Mouse (Mus musculus): ENCODE results near the gene Sugp2. TPM values are rescaled to one million over a fixed set of nuclear protein-coding genes. Genes with fewer than 3 reads are reported as not detected.

Sugp2 gene
- polyA plus RNA-seq, 1 experiment from 2014 or later: 33.5 TPM

DNA sequence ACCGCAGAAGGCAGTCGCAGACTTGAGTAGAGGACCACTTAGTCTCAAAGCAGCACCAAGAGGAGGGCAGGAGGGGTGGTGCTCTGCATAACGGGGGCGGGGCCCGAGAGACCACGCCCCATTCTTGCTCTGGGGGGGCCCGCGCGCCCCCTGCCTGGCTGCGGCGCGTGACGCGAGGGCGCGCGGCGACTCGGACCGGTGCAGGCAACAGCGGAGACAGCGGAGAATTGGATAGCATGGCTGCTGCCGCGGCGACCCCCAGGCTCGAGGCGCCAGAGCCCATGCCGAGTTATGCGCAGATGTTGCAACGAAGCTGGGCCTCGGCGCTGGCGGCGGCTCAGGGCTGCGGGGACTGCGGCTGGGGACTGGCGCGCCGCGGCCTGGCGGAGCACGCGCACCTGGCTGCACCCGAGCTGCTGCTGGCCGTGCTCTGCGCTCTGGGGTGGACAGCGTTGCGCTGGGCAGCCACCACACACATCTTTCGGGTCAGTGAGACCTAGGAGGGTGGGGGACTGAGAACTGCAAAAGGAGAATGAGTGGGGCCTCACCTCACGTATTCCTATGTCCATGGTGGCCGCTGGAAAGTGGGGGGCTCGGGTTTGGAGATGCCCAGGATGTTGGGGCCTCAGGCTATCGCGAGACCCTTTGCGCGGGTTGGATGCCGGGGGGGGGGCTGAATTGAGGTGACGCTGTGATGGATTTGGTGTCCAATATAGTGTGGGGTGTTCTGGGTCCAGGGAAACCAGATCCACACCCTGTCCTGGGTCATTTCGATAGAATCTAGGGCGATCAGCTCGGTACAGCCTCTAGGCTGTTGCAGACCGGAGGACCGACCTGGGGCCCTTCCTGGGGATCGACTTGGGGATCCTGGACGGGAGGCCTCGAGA is 81.8 kb downstream of the Sugp2 start, which contains the start of gene Cers1:
Gene Cers1, plus strand, starts transcription at position 152 of the 887 bp plus-strand sequence.
- WGBS: 2% methylated on average over 66 of the region's 66 CpGs
- TF ChIP-seq CTCF (IDR thresholded peaks at IDR 0.05; ENCODE audit: low read depth): no peak
- peaks cover 26% of the 10 kb centered on the region for H3K36me3 ChIP-seq (ENCODE audit: insufficient read depth)
- peak within 1 kb of the TSS; percentile 48 for H3K9ac ChIP-seq
- H3K4me2 ChIP-seq: peak within 1 kb of the TSS; percentile 84
- H3K27me3 ChIP-seq (ENCODE audit: insufficient read depth, low read length): no peaks in the 10 kb centered on the region
- H3K4me1 ChIP-seq (ENCODE audit: insufficient read depth): peaks cover 18% of the 10 kb centered on the region
- H3K27ac ChIP-seq (ENCODE audit: low read depth): peak within 1 kb of the TSS; percentile 24; the same call in 1 of the 2 replicates
- peak within 1 kb of the TSS; percentile 54 for H3K4me3 ChIP-seq (ENCODE audit: low read depth, low read length)
- ATAC-seq (ENCODE audit: insufficient read depth): peak; percentile 68
- peak; percentile 86 for DNase-seq
- no peaks in the 10 kb centered on the region for H3K9me3 ChIP-seq (ENCODE audit: low read depth, low read length)

DNA sequence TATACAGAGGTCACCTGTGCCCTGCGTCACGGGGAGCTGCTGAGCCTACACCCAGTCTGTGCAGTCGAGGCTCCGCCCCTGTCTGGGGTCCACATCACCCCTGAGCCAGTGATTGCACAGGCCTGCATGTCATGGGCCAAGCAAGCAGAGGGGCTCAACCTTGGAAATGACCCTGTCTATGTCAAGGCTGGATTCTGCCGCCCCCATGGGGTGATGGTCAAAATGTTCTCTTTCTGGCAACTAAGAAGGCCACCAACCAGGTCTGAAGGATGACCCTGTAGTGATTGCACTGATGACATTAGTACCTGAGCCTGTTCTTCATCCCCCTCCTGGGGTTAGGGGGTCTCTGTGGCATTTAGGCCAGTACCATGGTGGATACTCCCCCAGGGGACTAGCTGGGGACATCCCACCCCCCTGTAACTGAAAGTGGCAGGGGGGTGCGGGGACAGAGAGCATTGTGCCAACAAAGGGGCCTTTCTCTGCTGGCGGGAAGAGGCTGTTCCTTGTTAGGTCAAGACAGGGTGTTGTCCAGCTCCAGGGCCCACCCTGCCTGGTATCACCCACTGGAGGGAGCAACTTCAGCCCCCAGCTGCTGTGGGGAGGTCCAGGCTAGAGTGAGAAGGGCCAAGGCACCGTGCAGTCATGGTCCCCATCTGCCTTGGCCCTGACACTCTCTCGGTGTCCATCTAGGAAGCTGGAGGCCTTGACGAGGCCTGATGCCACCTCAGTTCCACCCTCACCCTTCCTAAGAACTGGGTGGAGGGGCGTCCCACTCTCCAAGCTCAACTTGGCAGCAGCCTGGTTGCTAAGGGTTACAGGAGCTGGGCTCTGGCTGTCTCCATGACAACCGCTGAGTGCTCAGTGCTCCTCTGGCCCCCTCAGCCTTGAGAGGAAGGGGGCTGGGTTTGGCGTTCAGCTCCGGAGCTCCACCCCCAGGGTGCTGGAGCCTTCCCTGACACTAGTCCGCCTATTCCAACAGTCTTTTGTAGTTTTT is 82.8 kb downstream of the Sugp2 start:
- no peaks in the 10 kb centered on the region for H3K9me3 ChIP-seq (ENCODE audit: low read depth, low read length)
- H3K36me3 ChIP-seq (ENCODE audit: insufficient read depth): peaks cover 17% of the 10 kb centered on the region
- ATAC-seq (ENCODE audit: insufficient read depth): peak; percentile 79
- H3K27ac ChIP-seq (ENCODE audit: low read depth): no peak overlapping the region
- H3K4me1 ChIP-seq (ENCODE audit: insufficient read depth): peaks cover 18% of the 10 kb centered on the region
- WGBS: 10% methylated on average over 15 of the region's 15 CpGs
- peak; percentile 95 for DNase-seq
- no peaks in the 10 kb centered on the region for H3K27me3 ChIP-seq (ENCODE audit: insufficient read depth, low read length)
- H3K4me2 ChIP-seq: peak overlapping the region; percentile 84
- peak; percentile 26 for TF ChIP-seq CTCF (IDR thresholded peaks at IDR 0.05; ENCODE audit: low read depth)
- H3K4me3 ChIP-seq (ENCODE audit: low read depth, low read length): peak overlapping the region; percentile 54
- H3K9ac ChIP-seq: no peak overlapping the region; the same call in 1 of the 2 replicates

DNA sequence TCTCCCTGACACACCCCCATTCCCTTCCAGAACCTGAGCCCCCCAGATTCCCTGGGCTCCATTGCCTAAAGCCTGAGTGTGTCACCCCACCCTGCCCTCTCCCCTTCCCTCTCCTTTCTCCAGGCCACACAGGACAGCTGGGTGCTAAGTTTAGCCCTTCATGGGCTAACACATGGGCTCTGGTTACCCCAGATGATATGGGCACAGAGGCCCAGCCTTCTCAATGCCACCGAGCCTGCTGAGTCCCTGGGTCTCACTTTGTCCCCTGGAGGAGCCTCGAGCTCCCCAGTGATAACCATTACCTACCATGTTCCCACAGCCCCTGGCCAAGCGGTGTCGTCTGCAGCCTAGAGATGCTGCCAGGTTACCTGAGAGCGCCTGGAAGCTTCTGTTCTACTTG is 83.8 kb downstream of the Sugp2 start:
- Histone ChIP-seq H3K27me3 (ENCODE audit: insufficient read depth, low read length) (no peaks in the 10 kb centered on the region), H3K9ac (no peak overlapping the region), H3K4me1 (ENCODE audit: insufficient read depth) (peaks cover 18% of the 10 kb centered on the region), H3K4me2 (no peak overlapping the region), H3K4me3 (ENCODE audit: low read depth, low read length) (no peak overlapping the region), H3K36me3 (ENCODE audit: insufficient read depth) (peaks cover 8% of the 10 kb centered on the region), H3K27ac (ENCODE audit: low read depth) (no peak overlapping the region), H3K9me3 (ENCODE audit: low read depth, low read length) (no peaks in the 10 kb centered on the region)
- DNase-seq: no peak
- 80% methylated on average over 5 of the region's 5 CpGs for WGBS
- no peak for TF ChIP-seq CTCF (IDR thresholded peaks at IDR 0.05; ENCODE audit: low read depth)
- ATAC-seq (ENCODE audit: insufficient read depth): no peak

DNA sequence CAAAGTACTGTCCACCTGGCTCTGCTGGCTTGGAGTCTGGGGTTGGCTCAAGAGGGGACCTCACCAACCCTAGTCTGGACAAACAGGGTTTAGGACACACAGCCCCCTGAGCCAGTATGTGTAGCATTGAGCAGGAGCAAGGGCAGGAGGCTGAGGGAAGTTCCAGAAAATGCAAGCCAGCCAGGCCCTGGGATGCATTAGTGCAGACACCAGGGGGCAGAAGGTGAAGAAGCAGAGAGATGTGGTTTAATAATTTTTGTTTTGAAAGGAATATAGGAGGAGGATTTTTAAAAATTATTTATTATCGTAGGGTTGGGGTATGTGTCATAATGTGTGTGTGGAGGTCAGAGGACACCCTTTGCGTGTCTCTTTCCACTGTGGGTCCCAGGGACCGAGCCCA is 89.7 kb downstream of the Sugp2 start:
- no peak overlapping the region for H3K9ac ChIP-seq
- TF ChIP-seq CTCF (IDR thresholded peaks at IDR 0.05; ENCODE audit: low read depth): peak; percentile 11; the same call in 1 of the 2 replicates

DNA sequence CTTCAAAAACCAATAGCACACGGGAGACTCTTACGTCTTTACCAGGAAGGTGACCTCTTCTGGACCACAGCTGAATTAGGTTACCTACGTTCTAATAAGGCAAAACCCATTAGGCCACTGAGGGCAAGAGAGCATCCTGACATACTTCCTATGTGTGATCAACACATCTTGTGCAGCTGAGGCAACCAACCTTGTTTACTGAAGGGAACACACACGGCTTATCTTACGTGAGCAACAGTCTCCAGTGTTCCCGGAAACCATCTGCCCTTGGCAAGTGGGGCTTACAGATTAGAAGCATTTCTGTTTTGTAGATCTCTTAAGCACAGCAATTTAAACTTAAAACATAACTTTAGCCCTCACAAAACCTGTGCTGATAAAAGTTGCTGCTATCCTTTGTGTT is 93.5 kb downstream of the Sugp2 start:
- H3K27me3 ChIP-seq (ENCODE audit: insufficient read depth, low read length): no peaks in the 10 kb centered on the region
- no peak for DNase-seq
- no peaks in the 10 kb centered on the region for H3K9me3 ChIP-seq (ENCODE audit: low read depth, low read length)
- no peak overlapping the region for H3K4me3 ChIP-seq (ENCODE audit: low read depth, low read length)
- H3K36me3 ChIP-seq (ENCODE audit: insufficient read depth): peaks cover 19% of the 10 kb centered on the region
- 84% methylated on average over 6 of the region's 6 CpGs for WGBS
- peaks cover 13% of the 10 kb centered on the region for H3K4me1 ChIP-seq (ENCODE audit: insufficient read depth)
- no peak overlapping the region for H3K9ac ChIP-seq
- ATAC-seq (ENCODE audit: insufficient read depth): no peak
- no peak for TF ChIP-seq CTCF (IDR thresholded peaks at IDR 0.05; ENCODE audit: low read depth)
- H3K4me2 ChIP-seq: no peak overlapping the region
- no peak overlapping the region for H3K27ac ChIP-seq (ENCODE audit: low read depth)

More for the DNA sequence above, 89.7 kb downstream of the Sugp2 start:
- H3K4me3 ChIP-seq (ENCODE audit: low read depth, low read length): no peak overlapping the region
- H3K36me3 ChIP-seq (ENCODE audit: insufficient read depth): no peaks in the 10 kb centered on the region
- no peak for DNase-seq
- H3K9me3 ChIP-seq (ENCODE audit: low read depth, low read length): no peaks in the 10 kb centered on the region
- no peak overlapping the region for H3K27ac ChIP-seq (ENCODE audit: low read depth)
- ATAC-seq (ENCODE audit: insufficient read depth): no peak
- H3K4me2 ChIP-seq: no peak overlapping the region
- WGBS: 91% methylated on average over 3 of the region's 3 CpGs
- no peaks in the 10 kb centered on the region for H3K27me3 ChIP-seq (ENCODE audit: insufficient read depth, low read length)
- no peaks in the 10 kb centered on the region for H3K4me1 ChIP-seq (ENCODE audit: insufficient read depth)

DNA sequence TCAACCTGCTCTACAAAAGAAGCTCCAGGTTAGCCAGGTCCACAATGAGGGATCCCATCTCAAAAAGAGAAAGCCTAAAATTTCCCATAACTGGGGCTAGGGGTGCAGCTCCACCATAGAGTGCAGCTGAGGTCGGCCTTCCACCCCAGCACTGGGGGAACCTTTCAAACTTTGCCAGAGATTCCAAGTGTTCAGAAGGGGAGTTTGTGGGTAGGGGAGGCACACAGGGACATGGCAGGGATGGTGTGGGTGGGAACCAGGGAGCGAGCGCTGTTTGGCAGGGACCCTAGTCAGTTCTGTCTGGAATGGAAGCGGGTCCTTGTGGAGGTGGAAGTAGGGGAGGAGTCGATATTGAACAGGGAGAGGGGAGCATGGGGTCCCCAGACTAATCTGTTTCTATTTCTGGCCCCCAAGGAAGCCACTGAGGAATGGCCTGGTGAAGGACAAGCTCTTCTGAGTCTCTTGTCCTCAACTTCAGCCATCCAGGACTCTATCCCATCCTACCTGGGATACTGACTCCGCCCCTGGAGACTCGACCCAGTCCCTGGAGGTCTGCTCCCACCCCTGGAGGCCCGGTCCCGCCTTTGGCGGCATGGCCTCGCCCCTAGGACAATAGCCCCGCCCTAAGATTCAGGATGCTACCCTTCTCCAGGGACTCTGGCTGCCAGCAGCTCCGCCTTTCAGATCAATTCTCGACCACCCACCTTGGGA is 95.3 kb downstream of the Sugp2 start, which contains the start of gene Gdf1:
Gene Gdf1, plus strand, starts transcription at position 694 of the 711 bp plus-strand sequence.
- DNase-seq: peak; percentile 57
- WGBS: 28% methylated on average over 14 of the region's 14 CpGs
- H3K9ac ChIP-seq: peak within 1 kb of the TSS; percentile 29

More for the DNA sequence above, 95.3 kb downstream of the Sugp2 start, which contains the start of gene Gdf1:
- peaks cover 36% of the 10 kb centered on the region for H3K36me3 ChIP-seq (ENCODE audit: insufficient read depth)
- peaks cover 13% of the 10 kb centered on the region for H3K4me1 ChIP-seq (ENCODE audit: insufficient read depth)
- no peaks in the 10 kb centered on the region for H3K27me3 ChIP-seq (ENCODE audit: insufficient read depth, low read length)
- peak within 1 kb of the TSS; percentile 10 for H3K4me3 ChIP-seq (ENCODE audit: low read depth, low read length)
- no peak for TF ChIP-seq CTCF (IDR thresholded peaks at IDR 0.05; ENCODE audit: low read depth)
- no peak for ATAC-seq (ENCODE audit: insufficient read depth)
- H3K4me2 ChIP-seq: peak within 1 kb of the TSS; percentile 50
- no peaks in the 10 kb centered on the region for H3K9me3 ChIP-seq (ENCODE audit: low read depth, low read length)
- no peak within 1 kb of the TSS for H3K27ac ChIP-seq (ENCODE audit: low read depth)

Other genes starting within 250 kb of the Sugp2 start
- 81.5 and 92.4 TPM in 2 replicates for gene Gatad2a, start 237.8 kb upstream of the Sugp2 start, polyA plus RNA-seq (2014; fragmentation: Nextera tagmentation; extraction: Ambion mirVana)
- 49.6 and 50.7 TPM in 2 replicates for gene Mau2, start 191.5 kb upstream of the Sugp2 start, polyA plus RNA-seq (2014; fragmentation: Nextera tagmentation; extraction: Ambion mirVana)
- 33.6 and 39.3 TPM in 2 replicates for gene Sugp1, start 191.4 kb upstream of the Sugp2 start, polyA plus RNA-seq (2014; fragmentation: Nextera tagmentation; extraction: Ambion mirVana)
- gene Tm6sf2, start 161.3 kb upstream of the Sugp2 start, polyA plus RNA-seq (2014; fragmentation: Nextera tagmentation; extraction: Ambion mirVana): 0.39 and 1.1 TPM in 2 replicates
- 0.05 TPM in 1 of 2 replicates, not detected in the other for gene Hapln4, start 150.8 kb upstream of the Sugp2 start, polyA plus RNA-seq (2014; fragmentation: Nextera tagmentation; extraction: Ambion mirVana)
- gene Ncan, start 113.4 kb upstream of the Sugp2 start, polyA plus RNA-seq (2014; fragmentation: Nextera tagmentation; extraction: Ambion mirVana): 0.05 and 0.07 TPM in 2 replicates
- gene Nr2c2ap, start 102.9 kb upstream of the Sugp2 start, polyA plus RNA-seq (2014; fragmentation: Nextera tagmentation; extraction: Ambion mirVana): 23.1 and 25.2 TPM in 2 replicates
- 17.3 TPM in 2 replicates for gene Rfxank, start 95.1 kb upstream of the Sugp2 start, polyA plus RNA-seq (2014; fragmentation: Nextera tagmentation; extraction: Ambion mirVana)
- 42.5 and 45.7 TPM in 2 replicates for gene Borcs8, start 94.7 kb upstream of the Sugp2 start, polyA plus RNA-seq (2014; fragmentation: Nextera tagmentation; extraction: Ambion mirVana)
- 0.26 and 0.28 TPM in 2 replicates for gene Mef2b, start 94.5 kb upstream of the Sugp2 start, polyA plus RNA-seq (2014; fragmentation: Nextera tagmentation; extraction: Ambion mirVana)
- gene Tmem161a, start 61.9 kb upstream of the Sugp2 start, polyA plus RNA-seq (2014; fragmentation: Nextera tagmentation; extraction: Ambion mirVana): 49.1 and 50.5 TPM in 2 replicates
- 2.9 and 3.2 TPM in 2 replicates for gene Slc25a42, start 21.9 kb upstream of the Sugp2 start, polyA plus RNA-seq (2014; fragmentation: Nextera tagmentation; extraction: Ambion mirVana)
- gene Armc6, start 240 bp downstream of the Sugp2 start, polyA plus RNA-seq (2014; fragmentation: Nextera tagmentation; extraction: Ambion mirVana): 27.8 and 28.6 TPM in 2 replicates
- gene Homer3, start 48.6 kb downstream of the Sugp2 start, polyA plus RNA-seq (2014; fragmentation: Nextera tagmentation; extraction: Ambion mirVana): 66.4 and 77.9 TPM in 2 replicates
- 46.1 and 47.9 TPM in 2 replicates for gene Ddx49, start 68.3 kb downstream of the Sugp2 start, polyA plus RNA-seq (2014; fragmentation: Nextera tagmentation; extraction: Ambion mirVana)
- gene Cope, start 68.3 kb downstream of the Sugp2 start, polyA plus RNA-seq (2014; fragmentation: Nextera tagmentation; extraction: Ambion mirVana): 286 and 303 TPM in 2 replicates
- gene Cers1, start 81.5 kb downstream of the Sugp2 start, polyA plus RNA-seq (2014; fragmentation: Nextera tagmentation; extraction: Ambion mirVana): 2.7 and 3.6 TPM in 2 replicates
- gene Gdf1, start 95.6 kb downstream of the Sugp2 start, polyA plus RNA-seq (2014; fragmentation: Nextera tagmentation; extraction: Ambion mirVana): 2.4 and 4.2 TPM in 2 replicates
- gene Upf1, start 119.1 kb downstream of the Sugp2 start, polyA plus RNA-seq (2014; fragmentation: Nextera tagmentation; extraction: Ambion mirVana): 23.3 and 27.2 TPM in 2 replicates
- 0.43 and 0.53 TPM in 2 replicates for gene Comp, start 139.3 kb downstream of the Sugp2 start, polyA plus RNA-seq (2014; fragmentation: Nextera tagmentation; extraction: Ambion mirVana)
- 15.5 and 21.8 TPM in 2 replicates for gene Crtc1, start 205.4 kb downstream of the Sugp2 start, polyA plus RNA-seq (2014; fragmentation: Nextera tagmentation; extraction: Ambion mirVana)
- 21.8 and 24.4 TPM in 2 replicates for gene Klhl26, start 242.7 kb downstream of the Sugp2 start, polyA plus RNA-seq (2014; fragmentation: Nextera tagmentation; extraction: Ambion mirVana)